Mouse (Mus musculus) right cerebral cortex, adult 2 months (tissue): ENCODE data around the gene Dtymk.

ENCODE experiments used
- DNase-seq, 2 experiments: peaks; one replicate each; pipeline ENCODE4 v3.0.0; 2021 to 2022; ENCODE audit warnings: low spot score in 2 of 2

The Dtymk gene

DNA sequence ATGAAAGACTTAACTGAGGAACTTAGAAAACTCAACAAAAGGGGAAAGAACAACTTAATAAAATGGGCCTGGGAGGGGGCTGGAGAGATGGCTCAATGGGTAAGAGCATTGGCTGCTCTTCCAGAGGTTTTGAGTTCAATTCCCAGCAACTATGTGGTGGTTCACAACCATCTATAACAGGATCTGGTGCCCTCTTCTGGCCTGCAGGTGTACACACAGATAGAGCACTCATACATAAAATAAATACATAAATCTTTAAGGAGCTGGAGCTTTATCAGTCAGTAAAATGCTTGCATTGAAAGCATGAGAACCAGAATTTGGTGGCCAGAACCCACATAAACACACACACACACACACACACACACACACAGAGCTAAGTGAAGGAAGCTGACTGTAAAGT lies 58.8 kb downstream of the Dtymk start:
- no peak for DNase-seq
